Comparison of ENCODE assay signal across 12 mouse cellular contexts in genomic region chr4:130668541-130668940, GRCm38 (mm10). TPM values are rescaled to one million over a fixed set of nuclear protein-coding genes. Genes with fewer than 3 reads are reported as not detected.
A peak's percentile ranks its signal among the peaks of the same experiment; 100 is the strongest.
DNase-seq lines count a peak whose midpoint lies in the region; ATAC-seq and TF ChIP-seq lines count a peak whose summit lies in the region.
"Had no signal": no experiment of that assay in that cellular context is flagged by ENCODE, and none has a peak within 500 bp of the region (broad histone marks: within the 10 kb centered on the region; RNA-seq: fewer than 3 reads in every experiment).

No protein-coding gene starts in this region.

- H3K4me2 ChIP-seq in embryonic facial prominence, embryonic 12.5 days (replicated peaks) = 0 out of 2 replicates have a peak overlapping the region, but pooled peaks have one; percentile 17
- peak overlapping the region; percentile 30; the same call in 1 of the 2 replicates for H3K4me2 ChIP-seq in intestine, embryonic 14.5 days (ENCODE audit: low read length)
- no peak overlapping the region for H3K4me2 ChIP-seq in intestine, postnatal 0 days (replicated peaks; ENCODE audit: low read depth)
- peak overlapping the region; percentile 23 for H3K4me2 ChIP-seq in midbrain, embryonic 13.5 days (replicated peaks)

- 52% methylated on average over 2 of the region's 2 CpGs for WGBS in embryonic facial prominence, embryonic 12.5 days
- 67% methylated on average over 2 of the region's 2 CpGs for WGBS in embryonic facial prominence, embryonic 10.5 days
- WGBS in intestine, embryonic 14.5 days = 41% methylated on average over 2 of the region's 2 CpGs
- WGBS in intestine, postnatal 0 days = 32% methylated on average over 2 of the region's 2 CpGs
- 65% methylated on average over 2 of the region's 2 CpGs for WGBS in midbrain, embryonic 13.5 days

- no peak overlapping the region for H3K4me3 ChIP-seq in embryonic facial prominence, embryonic 12.5 days
- no peak overlapping the region for H3K4me3 ChIP-seq in embryonic facial prominence, embryonic 10.5 days
- H3K4me3 ChIP-seq in intestine, embryonic 14.5 days (ENCODE audit: low read depth, low read length) = no peak overlapping the region
- no peak overlapping the region for H3K4me3 ChIP-seq in intestine, postnatal 0 days (ENCODE audit: low read depth, low read length)
- H3K4me3 ChIP-seq in midbrain, embryonic 13.5 days (replicated peaks) = no peak overlapping the region
- H3K4me3 ChIP-seq: left cerebral cortex, adult 2 months had no signal

- H3K27ac ChIP-seq in embryonic facial prominence, embryonic 12.5 days = no peak overlapping the region
- H3K27ac ChIP-seq in embryonic facial prominence, embryonic 10.5 days (replicated peaks) = no peak overlapping the region
- no peak overlapping the region for H3K27ac ChIP-seq in intestine, embryonic 14.5 days (ENCODE audit: low read depth)
- no peak overlapping the region for H3K27ac ChIP-seq in intestine, postnatal 0 days (ENCODE audit: low read depth, low read length)
- no peak overlapping the region for H3K27ac ChIP-seq in midbrain, embryonic 13.5 days
- H3K27ac ChIP-seq: left cerebral cortex, adult 2 months had no signal

- ATAC-seq in embryonic facial prominence, embryonic 12.5 days (ENCODE audit: insufficient number of reproducible peaks, insufficient read depth, low FRiP score, low TSS enrichment) = no peak
- ATAC-seq in intestine, embryonic 14.5 days (replicated peaks; ENCODE audit: low FRiP score, low TSS enrichment, low read depth) = no peak
- ATAC-seq in intestine, postnatal 0 days = no peak
- ATAC-seq in erythroblast, adult 5-6 weeks (replicated peaks; ENCODE audit: low FRiP score, poor library complexity, severe bottlenecking) = 0 out of 2 replicates have a peak, but pooled peaks have one; percentile 41
- ATAC-seq in midbrain, embryonic 13.5 days = no peak

- H3K4me1 ChIP-seq in embryonic facial prominence, embryonic 12.5 days = peaks cover 30% of the 10 kb centered on the region
- H3K4me1 ChIP-seq in embryonic facial prominence, embryonic 10.5 days = peaks cover 42% of the 10 kb centered on the region
- H3K4me1 ChIP-seq in intestine, embryonic 14.5 days (replicated peaks; ENCODE audit: control insufficient read depth, insufficient read depth, low read length) = peaks cover 32% of the 10 kb centered on the region
- H3K4me1 ChIP-seq in intestine, postnatal 0 days (replicated peaks; ENCODE audit: control insufficient read depth, insufficient read depth, low read length) = peaks cover 3% of the 10 kb centered on the region; the same call in 1 of the 2 replicates
- H3K4me1 ChIP-seq in midbrain, embryonic 13.5 days (replicated peaks) = peaks cover 61% of the 10 kb centered on the region

- no peaks in the 10 kb centered on the region for H3K9me3 ChIP-seq in embryonic facial prominence, embryonic 12.5 days
- no peaks in the 10 kb centered on the region for H3K9me3 ChIP-seq in embryonic facial prominence, embryonic 10.5 days
- no peaks in the 10 kb centered on the region for H3K9me3 ChIP-seq in intestine, embryonic 14.5 days (ENCODE audit: control insufficient read depth, low read length)
- H3K9me3 ChIP-seq in intestine, postnatal 0 days (ENCODE audit: control insufficient read depth) = no peaks in the 10 kb centered on the region
- no peaks in the 10 kb centered on the region for H3K9me3 ChIP-seq in midbrain, embryonic 13.5 days

- DNase-seq in embryonic facial prominence, embryonic 10.5 days (ENCODE audit: low spot score) = no peak
- DNase-seq in intestine, embryonic 14.5 days (ENCODE audit: low spot score) = no peak
- no peak for DNase-seq in cerebellum, adult 11 months
- DNase-seq in gastrocnemius, adult 18-20 months (ENCODE audit: low spot score) = no peak
- DNase-seq: cerebellum, adult 8-10 months; gastrocnemius, postnatal 10 days; kidney, postnatal 14 days had no signal

- H3K36me3 ChIP-seq in embryonic facial prominence, embryonic 12.5 days = peaks cover 37% of the 10 kb centered on the region
- H3K36me3 ChIP-seq in embryonic facial prominence, embryonic 10.5 days (replicated peaks) = peaks cover 71% of the 10 kb centered on the region
- peaks cover 48% of the 10 kb centered on the region for H3K36me3 ChIP-seq in intestine, embryonic 14.5 days (ENCODE audit: control insufficient read depth, insufficient read depth, low read length)
- H3K36me3 ChIP-seq in intestine, postnatal 0 days (ENCODE audit: control insufficient read depth, insufficient read depth) = peaks cover 30% of the 10 kb centered on the region
- H3K36me3 ChIP-seq in midbrain, embryonic 13.5 days = peaks cover 43% of the 10 kb centered on the region

- TF ChIP-seq CTCF in intestine, postnatal 0 days (IDR thresholded peaks at IDR 0.05; ENCODE audit: low read depth) = no peak

- H3K27me3 ChIP-seq in embryonic facial prominence, embryonic 12.5 days = no peaks in the 10 kb centered on the region
- H3K27me3 ChIP-seq in embryonic facial prominence, embryonic 10.5 days (replicated peaks; ENCODE audit: low read depth, poor library complexity, severe bottlenecking) = no peaks in the 10 kb centered on the region
- no peaks in the 10 kb centered on the region for H3K27me3 ChIP-seq in intestine, embryonic 14.5 days (replicated peaks; ENCODE audit: control insufficient read depth, insufficient read depth, low read length)
- H3K27me3 ChIP-seq in intestine, postnatal 0 days (replicated peaks; ENCODE audit: control insufficient read depth, insufficient read depth, low read length) = no peaks in the 10 kb centered on the region
- H3K27me3 ChIP-seq in midbrain, embryonic 13.5 days = no peaks in the 10 kb centered on the region

- no peak overlapping the region for H3K9ac ChIP-seq in embryonic facial prominence, embryonic 12.5 days
- H3K9ac ChIP-seq in intestine, embryonic 14.5 days (ENCODE audit: low read length) = no peak overlapping the region
- no peak overlapping the region for H3K9ac ChIP-seq in intestine, postnatal 0 days (ENCODE audit: low read depth, low read length)
- H3K9ac ChIP-seq in midbrain, embryonic 13.5 days (replicated peaks) = no peak overlapping the region

RNA-seq across cellular contexts. Expression of gene Pum1, which starts 5.4 kb away (rescaled TPM):
- 116 and 118 TPM in 2 replicates for polyA plus RNA-seq in embryonic facial prominence, embryonic 12.5 days (2016; fragmentation: Nextera tagmentation; extraction: Ambion mirVana)
- polyA plus RNA-seq in embryonic facial prominence, embryonic 10.5 days (2016; fragmentation: Nextera tagmentation; extraction: Ambion mirVana) = 120 and 129 TPM in 2 replicates
- polyA plus RNA-seq in intestine, embryonic 14.5 days (2014; fragmentation: Nextera tagmentation; extraction: Ambion mirVana) = 91.7 and 98.5 TPM in 2 replicates
- polyA plus RNA-seq in intestine, postnatal 0 days (2015; fragmentation: Nextera tagmentation; extraction: Ambion mirVana) = 23.9 and 25.3 TPM in 2 replicates
- 166 TPM in 2 replicates for total RNA-seq in erythroblast, adult 5-6 weeks (2015; ENCODE audit: low replicate concordance)
- total RNA-seq in erythroblast, adult 5-6 weeks (2017; ENCODE audit: low replicate concordance) = 245 and 256 TPM in 2 replicates
- polyA plus RNA-seq in midbrain, embryonic 13.5 days (2015; fragmentation: Nextera tagmentation; extraction: Ambion mirVana) = 120 TPM in 2 replicates
- 10 to 100 TPM; 40.7 to 43.2 TPM for total RNA-seq in gastrocnemius, adult 18-20 months (2021)
